Mouse (Mus musculus) testis, postnatal 14 days (tissue): ENCODE measurements around the gene Coro1c.

Experiments
- DNase-seq: peaks from one replicate; pipeline ENCODE4 v3.0.0; 2021; ENCODE audit warnings: low spot score

Gene Coro1c

GRCm38 (mm10) chr5:113924608-113925007, 16.1 kb upstream of the Coro1c start:
- no peak for DNase-seq

DNA sequence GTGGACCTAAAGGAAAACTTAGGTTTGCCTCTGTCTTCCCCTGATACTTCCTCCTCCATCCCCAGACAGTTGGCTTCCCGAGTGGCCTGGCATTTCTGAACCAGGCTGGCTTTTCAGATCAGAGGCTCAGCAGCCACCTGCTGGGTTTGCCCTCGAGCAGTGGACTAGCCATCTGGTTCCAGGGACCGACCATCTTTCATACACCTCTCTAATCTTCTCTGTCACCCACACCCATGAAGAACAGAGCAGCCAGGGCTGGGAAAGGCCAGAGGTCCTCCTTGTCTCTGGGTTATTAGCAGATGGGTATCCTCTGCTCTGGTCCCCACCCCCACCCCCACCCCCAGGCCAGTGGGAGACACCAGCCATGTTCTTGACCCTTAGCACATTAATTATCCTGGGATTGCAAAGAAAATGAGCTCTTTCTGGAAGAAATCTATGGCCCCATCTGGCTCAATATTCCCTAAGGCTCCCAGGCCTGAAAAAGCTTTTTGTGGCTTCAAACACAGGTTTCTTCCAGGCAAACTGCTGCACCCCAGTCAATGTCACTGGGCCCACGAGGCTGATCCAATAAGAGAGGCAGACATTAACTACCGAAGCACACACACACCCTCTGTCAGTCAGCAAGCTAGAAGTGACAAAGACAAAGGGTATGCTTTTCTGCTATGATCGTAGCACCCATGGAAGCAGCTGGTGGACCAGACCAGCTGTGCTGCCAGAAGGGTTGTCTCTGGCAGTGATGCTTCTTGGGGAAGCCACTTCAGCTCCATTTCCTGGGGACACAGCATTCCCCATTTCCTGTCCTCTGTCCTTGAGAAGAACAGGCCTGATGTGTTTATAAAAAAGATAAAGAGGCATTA, 13.0 kb upstream of the Coro1c start:
- no peak for DNase-seq

DNA sequence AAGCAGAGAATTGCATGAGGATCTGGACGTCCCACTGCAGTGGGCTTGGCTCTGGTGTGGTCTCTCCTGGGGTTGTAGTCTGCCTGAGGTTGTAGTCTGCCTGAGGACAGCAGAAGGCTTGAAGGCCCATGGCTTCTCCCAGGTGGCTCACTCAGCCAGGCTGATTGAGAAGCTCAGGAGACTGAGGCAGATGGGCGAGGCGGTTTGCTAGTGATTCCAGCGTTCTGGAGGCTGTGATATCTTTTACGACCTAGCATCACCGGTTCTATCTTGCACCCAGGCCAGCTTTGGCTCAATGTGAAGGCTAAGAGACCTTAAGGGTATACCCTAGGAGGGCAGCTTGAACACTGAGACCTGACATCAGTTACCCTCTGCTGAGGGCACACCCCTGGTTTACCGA, 10.5 kb upstream of the Coro1c start:
- no peak for DNase-seq

- DNase-seq, result no peak
Measured at GRCm38 (mm10) chr5:113918654-113919053, 10.1 kb upstream of the Coro1c start.

- DNase-seq, result no peak
Measured at GRCm38 (mm10) chr5:113910705-113911104, 2.1 kb upstream of the Coro1c start.

- DNase-seq, result no peak
Measured at GRCm38 (mm10) chr5:113910065-113910701, 1.6 kb upstream of the Coro1c start.

- DNase-seq, result peak; percentile 53
Measured at GRCm38 (mm10) chr5:113907786-113908567, 581 bp downstream of the Coro1c start.

GRCm38 (mm10) chr5:113906958-113907735, 1.4 kb downstream of the Coro1c start:
- DNase-seq, result peak; percentile 24

GRCm38 (mm10) chr5:113904987-113905386, 3.6 kb downstream of the Coro1c start:
- no peak for DNase-seq

GRCm38 (mm10) chr5:113902983-113903382, 5.6 kb downstream of the Coro1c start:
- DNase-seq, result no peak

DNA sequence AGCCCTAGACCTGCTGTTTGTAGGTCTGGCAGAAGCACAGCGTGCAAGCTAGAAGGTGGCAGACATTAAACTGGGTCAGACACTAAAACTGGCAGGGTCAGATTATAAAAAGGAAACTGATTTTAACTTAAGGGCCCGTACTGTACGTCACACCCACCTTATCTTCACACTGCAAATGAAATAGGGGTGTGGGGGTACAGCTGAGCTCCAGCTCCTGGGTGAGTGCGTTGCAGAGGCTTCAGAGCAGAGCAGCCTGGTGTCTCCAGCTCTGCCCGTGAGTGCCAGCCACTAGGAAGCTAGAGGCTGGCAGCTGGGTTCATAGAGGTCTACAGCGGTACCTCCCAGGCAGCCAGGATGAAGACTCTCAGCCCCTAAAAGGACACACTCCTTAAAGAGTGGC, 6.5 kb downstream of the Coro1c start:
- no peak for DNase-seq

- no peak for DNase-seq
Measured at GRCm38 (mm10) chr5:113901074-113901571, 7.4 kb downstream of the Coro1c start.

GRCm38 (mm10) chr5:113899543-113899942, 9.0 kb downstream of the Coro1c start:
- no peak for DNase-seq

DNA sequence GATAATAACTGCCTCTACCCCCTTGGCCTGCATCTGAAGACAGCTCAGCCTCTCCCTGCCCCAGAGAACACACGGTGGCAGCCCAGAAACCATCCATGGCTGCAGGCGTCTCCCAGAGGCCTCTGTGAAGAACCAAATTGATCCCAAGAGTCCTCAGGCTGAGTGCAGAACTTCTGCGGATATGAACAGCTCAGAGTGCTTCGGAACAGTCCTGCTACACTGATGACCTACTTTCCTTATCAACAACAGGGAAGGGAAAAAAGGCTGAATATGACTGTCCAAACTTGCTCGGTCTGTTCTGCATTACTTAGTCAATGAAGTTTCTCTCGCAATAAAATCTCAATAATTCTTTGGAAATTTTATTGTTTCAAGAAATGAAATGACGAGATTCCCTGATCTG, 16.6 kb downstream of the Coro1c start:
- no peak for DNase-seq

DNA sequence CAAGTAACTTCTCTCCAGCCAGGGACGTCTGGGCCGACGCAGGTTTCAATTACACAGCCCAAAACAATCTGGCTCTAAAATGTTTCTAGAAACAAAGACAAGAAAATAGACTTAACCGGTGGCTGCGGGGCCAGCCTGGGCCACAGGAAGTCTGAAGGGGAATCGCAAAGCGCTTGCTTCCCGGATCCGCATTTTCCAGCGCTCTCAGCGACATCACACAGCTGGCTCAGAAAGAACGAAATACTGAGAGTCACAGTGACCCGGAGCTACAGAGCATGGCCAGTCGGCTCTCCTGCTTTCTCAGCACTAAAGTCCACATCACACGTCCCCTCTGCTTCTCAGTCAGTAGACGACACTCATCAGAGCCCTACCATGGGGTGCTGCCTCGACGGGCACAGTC, 17.7 kb downstream of the Coro1c start:
- DNase-seq, result no peak

DNA sequence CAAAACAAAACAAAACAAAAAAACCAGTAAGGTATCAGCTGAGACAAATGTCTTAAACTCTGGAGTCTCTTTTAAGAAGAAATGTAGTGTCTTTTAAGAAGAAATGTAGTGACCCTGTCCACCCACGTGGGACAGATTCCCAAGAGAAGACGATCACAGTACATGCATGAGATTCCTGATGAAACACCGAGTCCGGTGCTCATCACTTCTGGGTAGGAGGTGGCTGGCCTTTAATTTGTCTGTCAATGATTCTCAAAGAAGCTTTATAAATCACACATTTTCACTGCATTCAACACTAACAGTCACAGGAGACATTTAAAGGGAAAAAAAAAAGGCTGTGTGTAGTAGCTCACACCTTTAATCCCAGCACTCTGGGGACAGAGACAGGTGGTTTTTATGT, 18.6 kb downstream of the Coro1c start:
- DNase-seq, result no peak

GRCm38 (mm10) chr5:113889181-113889906, 19.2 kb downstream of the Coro1c start:
- DNase-seq, result no peak

DNA sequence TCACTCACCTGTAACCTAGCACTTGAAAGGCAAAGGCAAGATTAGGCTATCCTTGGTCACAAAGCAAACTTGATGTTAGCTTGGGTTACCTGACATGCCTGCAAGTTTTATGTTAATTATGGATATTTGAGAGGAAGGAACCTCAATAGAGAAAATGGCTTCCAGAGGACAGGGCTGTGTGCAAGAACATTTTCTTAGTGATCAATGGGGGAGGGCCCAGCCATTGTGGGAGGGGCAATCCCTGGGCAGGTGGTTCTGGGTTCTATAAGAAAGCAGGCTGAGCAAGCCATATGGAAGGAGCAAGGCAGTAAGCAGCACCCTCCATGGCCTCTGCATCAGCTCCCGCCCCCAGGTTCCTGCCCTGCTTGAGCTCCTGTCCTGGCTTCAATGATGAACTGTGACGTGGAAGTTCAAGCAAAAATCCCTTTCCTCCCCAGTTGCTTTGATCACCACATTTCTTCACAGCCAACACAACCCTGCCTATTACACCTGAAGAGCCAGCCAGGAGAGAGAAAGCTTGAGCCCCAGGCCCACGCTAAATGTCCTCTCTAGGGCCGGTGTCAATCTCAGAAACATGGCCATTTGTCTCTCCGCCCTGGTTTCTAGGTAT, 20.3 kb downstream of the Coro1c start:
- DNase-seq, result no peak

DNA sequence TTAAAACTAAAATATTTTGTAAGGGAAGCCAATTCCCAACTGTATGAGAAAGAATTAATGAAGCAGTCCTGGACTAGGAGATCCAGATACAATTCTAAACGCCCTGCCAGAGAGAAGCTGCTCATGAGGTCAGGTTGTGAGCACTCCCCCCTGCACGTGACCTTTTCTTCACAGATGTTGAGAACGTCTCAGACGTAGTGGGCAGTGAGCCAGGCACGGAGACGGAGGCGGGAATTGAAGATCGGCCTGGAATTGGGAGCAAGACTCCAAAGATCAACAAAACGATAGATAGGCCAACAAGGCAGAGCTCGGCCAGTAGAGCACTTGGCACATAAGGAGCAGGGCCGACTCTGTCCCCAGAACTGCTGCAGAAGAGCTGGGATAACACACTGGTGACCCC, 21.4 kb downstream of the Coro1c start:
- no peak for DNase-seq

DNA sequence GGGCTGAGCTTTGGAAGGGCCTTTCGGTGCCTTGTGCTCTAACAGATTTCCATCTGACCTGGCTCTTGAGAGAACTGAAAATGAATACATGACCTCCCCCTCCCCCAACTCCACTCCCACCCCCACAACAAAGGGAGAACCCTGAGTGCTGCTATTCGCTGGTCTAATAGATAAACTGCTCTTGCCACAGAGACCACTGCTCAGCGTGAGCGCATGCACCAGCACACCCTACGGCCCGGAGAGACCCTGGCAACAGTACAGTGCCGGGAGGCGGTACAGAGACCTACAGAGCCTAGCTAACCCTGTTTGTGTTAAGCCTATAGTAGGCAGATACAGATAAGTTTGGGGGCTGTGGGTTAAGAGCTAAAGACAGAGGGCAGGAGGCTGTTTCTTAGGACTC, 22.9 kb downstream of the Coro1c start:
- no peak for DNase-seq

GRCm38 (mm10) chr5:113884750-113885149, 23.8 kb downstream of the Coro1c start:
- no peak for DNase-seq
